Mouse (Mus musculus) liver, embryonic 15.5 days (tissue): ENCODE data around the gene Abcd3. TPM values are rescaled to one million over a fixed set of nuclear protein-coding genes. Genes with fewer than 3 reads are reported as not detected.

Experiments used
- ATAC-seq: fragments of 200-750 bp; cut with Nextera tagmentation; 2 replicates; pipeline ENCODE4 v1.8.0; 2017; ENCODE audit warnings: moderate number of reproducible peaks, mild to moderate bottlenecking, moderate library complexity; ENCODE audit not compliant: insufficient read depth
- H3K27ac ChIP-seq: fragments of 300-500 bp; sonication (generic); replicated peaks from 2 replicates; pipeline ENCODE4 v1.5.1; 2015; ENCODE audit warnings: mild to moderate bottlenecking, inconsistent platforms
- H3K27me3 ChIP-seq: fragments of 300-500 bp; sonication (generic); 2 replicates; pipeline ENCODE4 v1.6.1; 2015; ENCODE audit warnings: mild to moderate bottlenecking, inconsistent platforms
- H3K36me3 ChIP-seq: fragments of 300-500 bp; sonication (generic); replicated peaks from 2 replicates; pipeline ENCODE4 v1.6.1; 2015; ENCODE audit warnings: moderate library complexity, mild to moderate bottlenecking, inconsistent platforms
- H3K4me1 ChIP-seq: fragments of 300-500 bp; sonication (generic); replicated peaks from 2 replicates; pipeline ENCODE4 v1.6.1; 2015; ENCODE audit warnings: inconsistent platforms
- H3K4me2 ChIP-seq: fragments of 300-500 bp; sonication (generic); 2 replicates; pipeline ENCODE4 v1.6.1; 2015; ENCODE audit warnings: moderate library complexity, mild to moderate bottlenecking, inconsistent platforms
- H3K4me3 ChIP-seq: fragments of 300-500 bp; sonication (generic); replicated peaks from 2 replicates; pipeline ENCODE4 v1.5.1; 2015; ENCODE audit warnings: mild to moderate bottlenecking, inconsistent platforms
- H3K9ac ChIP-seq: fragments of 300-500 bp; sonication (generic); 2 replicates; pipeline ENCODE4 v1.6.1; 2015; ENCODE audit warnings: moderate library complexity, mild to moderate bottlenecking, inconsistent platforms
- H3K9me3 ChIP-seq: fragments of 300-500 bp; sonication (generic); replicated peaks from 2 replicates; pipeline ENCODE4 v1.6.1; 2016; ENCODE audit warnings: inconsistent platforms
- WGBS: fragments of 180-500 bp; shearing (Covaris S2); methylation state at CpG from one replicate; pipeline ENCODE4 v1.1.7; 2015; ENCODE audit warnings: mixed read lengths; ENCODE audit not compliant: insufficient replicate concordance; 5-methylcytosine and 5-hydroxymethylcytosine counted together
- polyA plus RNA-seq: library from polyadenylated mRNA; unstranded; fragments of >200 nt; fragmentation: Nextera tagmentation; extraction: Ambion mirVana; gene quantifications from 2 replicates; pipeline ENCODE4 v1.2.1, GENCODE M21; 2015

Abcd3 gene
- polyA plus RNA-seq, 1 experiment from 2014 or later, result 24.9 TPM

DNA sequence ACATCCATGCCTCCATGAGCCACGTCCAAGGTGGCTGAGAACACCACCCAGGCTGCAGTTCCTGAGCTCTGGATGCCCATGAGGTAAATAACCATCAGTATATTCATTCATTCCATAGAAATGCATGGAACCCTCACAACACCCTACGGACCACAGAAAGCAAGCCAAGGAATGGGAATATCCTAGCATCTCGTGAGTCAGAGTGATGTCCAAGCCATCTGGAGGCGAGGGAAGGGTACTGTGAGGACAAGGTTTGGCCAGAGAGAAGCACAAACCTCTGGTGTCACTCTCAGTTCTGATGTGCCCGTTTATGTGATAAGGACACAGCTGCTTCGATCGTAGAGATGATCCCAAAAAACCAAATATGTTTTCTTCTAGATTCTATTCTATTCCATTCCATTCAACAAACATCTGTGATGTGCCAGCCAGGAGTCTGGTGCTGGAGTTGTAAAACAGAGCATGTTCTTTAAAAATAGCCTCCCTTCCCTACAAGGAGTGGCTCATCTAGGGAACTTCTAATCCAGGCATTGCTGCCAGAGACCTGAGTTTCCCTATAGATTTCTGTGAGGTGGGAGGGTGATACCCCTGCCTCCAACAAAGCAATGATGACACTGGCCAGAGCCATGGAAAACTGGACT is 104.1 kb downstream of the Abcd3 start:
- no peak overlapping the region for H3K27ac ChIP-seq
- H3K9me3 ChIP-seq, result no peaks in the 10 kb centered on the region
- H3K9ac ChIP-seq, result no peak overlapping the region
- H3K4me3 ChIP-seq, result no peak overlapping the region
- H3K4me2 ChIP-seq, result no peak overlapping the region
- peaks cover 3% of the 10 kb centered on the region; the same call in 1 of the 2 replicates for H3K27me3 ChIP-seq
- no peaks in the 10 kb centered on the region for H3K36me3 ChIP-seq
- no peaks in the 10 kb centered on the region for H3K4me1 ChIP-seq
- no peak for ATAC-seq
- WGBS, result 61% methylated on average over 7 of the region's 7 CpGs

Other genes with a start within 250 kb of the Abcd3 start
- not detected in 2 replicates for gene 4930432M17Rik, start 144.5 kb downstream of the Abcd3 start, polyA plus RNA-seq
- gene F3, start 91.8 kb downstream of the Abcd3 start, polyA plus RNA-seq, result 0.48 and 0.61 TPM in 2 replicates
- gene Arhgap29, start 137.2 kb upstream of the Abcd3 start, polyA plus RNA-seq, result 5.4 and 5.5 TPM in 2 replicates
- 0.26 and 0.31 TPM in 2 replicates for gene Abca4, start 229.1 kb upstream of the Abcd3 start, polyA plus RNA-seq